Mouse (Mus musculus): Measurements from ENCODE around the gene 1700029I15Rik.
"Not testable (repeated sequence)": the region's sequence is repeated elsewhere in the genome, so short reads cannot be mapped to it uniquely, and the experiment has no call there.

1700029I15Rik gene

GRCm38 (mm10) chr2:92391703-92392317, 9.5 kb downstream of the 1700029I15Rik start:
- no peak for DNase-seq (ENCODE audit: low read depth, low spot score)

DNA sequence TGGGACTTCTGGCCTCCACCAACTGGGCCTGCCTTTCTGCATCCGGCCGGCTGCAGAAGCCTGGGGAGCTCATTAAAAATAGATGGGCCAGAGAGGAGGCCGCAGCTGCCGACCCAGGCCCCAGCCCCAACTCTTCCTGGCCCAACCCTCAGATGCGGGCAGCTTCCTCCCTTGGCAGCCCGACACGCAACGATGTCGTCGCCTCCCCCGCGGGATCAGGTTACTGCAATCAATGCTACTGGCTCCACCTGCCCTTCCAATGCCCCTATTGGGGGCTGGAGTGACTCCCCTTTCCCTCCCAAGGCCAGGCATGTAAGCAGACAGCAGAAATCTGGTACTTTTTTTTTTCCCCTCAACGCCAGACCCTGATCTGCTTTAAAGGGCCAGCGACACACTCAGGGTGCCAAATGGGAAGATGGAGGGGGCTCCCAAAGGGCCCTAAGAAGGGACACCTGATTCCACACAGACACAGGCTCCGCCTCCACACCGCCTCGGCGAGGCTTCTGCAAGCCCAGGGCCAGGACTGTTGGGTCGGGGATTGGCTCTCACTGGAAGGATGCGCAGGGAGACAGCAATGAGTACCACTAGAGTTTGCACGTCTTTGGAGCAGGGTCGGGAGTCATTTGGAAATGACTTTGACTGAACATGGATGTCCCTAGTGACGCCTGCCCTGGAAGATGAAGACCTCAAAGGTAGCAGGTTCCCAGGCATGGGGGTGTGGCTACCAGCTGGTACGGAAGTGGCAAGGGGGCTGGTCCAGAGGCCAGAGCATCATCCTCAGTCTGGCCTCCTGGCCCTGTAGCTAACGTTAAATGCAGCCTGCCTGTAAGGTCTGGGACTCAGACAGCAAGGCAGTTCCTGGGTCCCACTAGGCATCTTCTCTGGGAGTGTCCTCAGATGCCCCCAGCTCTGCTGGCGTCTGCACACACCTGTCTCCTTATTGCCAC, 10.3 kb downstream of the 1700029I15Rik start:
- DNase-seq (ENCODE audit: low read depth, low spot score): peak; percentile 43

DNA sequence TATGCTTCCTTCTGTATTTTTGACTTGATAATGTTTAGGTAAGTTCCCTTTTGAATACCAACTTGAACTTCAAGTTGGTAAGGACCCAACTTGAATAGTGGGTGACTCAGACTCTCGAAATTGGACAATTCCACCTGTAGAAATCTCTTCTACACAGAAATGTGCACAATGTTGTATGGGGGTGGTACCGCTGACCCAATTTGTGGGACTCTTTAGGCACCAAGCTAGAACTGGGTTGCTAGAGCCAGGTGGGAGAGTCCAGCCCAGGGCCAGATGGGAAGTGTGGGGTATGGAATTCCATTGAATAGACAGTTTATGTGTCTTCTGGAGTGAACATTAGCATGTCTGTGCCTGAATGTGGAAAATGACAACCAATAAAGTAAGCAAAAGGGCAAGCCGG, 13.2 kb downstream of the 1700029I15Rik start:
- no peak for DNase-seq (ENCODE audit: low read depth, low spot score)

- DNase-seq (ENCODE audit: low read depth, low spot score): no peak
These were observed 15.1 kb downstream of the 1700029I15Rik start for GRCm38 (mm10) chr2:92397436-92397835.

DNA sequence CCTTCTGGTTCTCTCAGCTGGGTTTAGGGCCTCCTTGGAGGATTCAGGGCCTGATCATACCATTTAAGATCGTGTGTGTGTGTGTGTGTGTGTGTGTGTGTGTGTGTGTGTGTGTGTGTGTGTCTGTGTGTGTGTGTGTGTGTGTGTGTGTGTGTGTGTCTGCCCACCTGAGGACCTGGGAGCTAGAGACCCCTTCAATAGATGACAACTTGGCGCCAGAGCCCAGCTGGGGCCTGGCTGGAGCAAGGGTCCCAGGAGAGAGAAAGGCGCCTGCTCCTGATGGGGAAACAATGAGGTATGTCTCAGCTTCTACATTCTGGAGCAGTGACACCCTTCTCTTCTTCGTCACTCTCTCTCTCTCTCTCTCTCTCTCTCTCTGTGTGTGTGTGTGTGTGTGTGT, 17.5 kb downstream of the 1700029I15Rik start:
- DNase-seq (ENCODE audit: low read depth, low spot score): not testable (repeated sequence)

GRCm38 (mm10) chr2:92400682-92401081, 18.3 kb downstream of the 1700029I15Rik start:
- DNase-seq (ENCODE audit: low read depth, low spot score): no peak

DNA sequence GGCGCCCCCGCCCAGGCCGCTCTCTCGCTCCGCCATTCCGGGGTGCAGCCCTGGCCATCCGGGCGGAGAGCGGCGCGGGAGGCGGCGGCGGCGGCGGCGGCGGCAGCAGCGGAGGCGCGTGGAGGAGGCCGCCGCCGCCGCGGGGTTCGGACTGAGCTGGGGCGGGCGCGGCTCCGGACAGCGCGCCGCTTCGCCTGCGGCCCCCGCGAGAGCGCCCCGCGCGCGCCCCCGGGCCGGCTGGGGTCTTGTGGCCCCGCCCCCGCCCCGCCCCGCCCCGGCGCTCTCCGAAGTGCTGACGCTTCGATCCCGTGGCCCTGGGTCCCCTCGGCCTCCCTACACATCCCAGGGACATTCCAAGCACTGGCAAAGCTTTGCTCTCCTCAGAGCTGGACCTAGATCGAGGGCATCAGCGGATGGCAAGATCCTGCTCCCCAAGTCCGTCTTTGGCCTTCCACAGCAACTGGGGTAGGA, 18.8 kb downstream of the 1700029I15Rik start, which contains the start of gene Mapk8ip1:
Gene Mapk8ip1 (minus strand): TSS at position 173 of the 471 bp plus-strand sequence.
- DNase-seq (ENCODE audit: low read depth, low spot score): peak; percentile 67

GRCm38 (mm10) chr2:92402591-92403326, 20.4 kb downstream of the 1700029I15Rik start:
- no peak for DNase-seq (ENCODE audit: low read depth, low spot score)

DNA sequence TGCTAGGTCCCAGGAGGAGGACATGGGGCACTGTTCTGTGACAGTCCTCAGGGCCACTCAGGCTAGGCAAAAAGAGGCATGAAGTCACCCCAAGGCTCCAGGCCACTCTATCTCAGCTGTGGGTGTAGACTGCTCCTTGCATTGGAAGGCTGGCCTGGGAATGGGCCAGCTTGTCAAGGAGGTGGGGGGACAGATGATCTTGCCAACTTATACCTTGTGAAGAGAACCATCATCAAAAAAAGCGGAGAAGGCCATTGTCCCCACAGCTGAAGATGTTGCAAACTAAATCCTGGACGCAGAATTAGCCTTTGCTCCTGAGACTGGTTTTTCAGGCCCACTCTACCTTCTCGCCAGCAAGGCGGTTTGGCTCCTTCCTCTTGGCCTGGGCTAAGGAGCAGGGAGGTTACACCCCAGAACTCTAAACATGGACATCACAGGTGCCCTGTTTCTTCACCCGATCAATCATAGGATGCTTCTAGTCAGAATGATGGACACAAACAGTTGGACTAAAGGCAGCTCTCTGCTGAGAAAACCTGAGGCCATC, 21.5 kb downstream of the 1700029I15Rik start:
- no peak for DNase-seq (ENCODE audit: low read depth, low spot score)

DNA sequence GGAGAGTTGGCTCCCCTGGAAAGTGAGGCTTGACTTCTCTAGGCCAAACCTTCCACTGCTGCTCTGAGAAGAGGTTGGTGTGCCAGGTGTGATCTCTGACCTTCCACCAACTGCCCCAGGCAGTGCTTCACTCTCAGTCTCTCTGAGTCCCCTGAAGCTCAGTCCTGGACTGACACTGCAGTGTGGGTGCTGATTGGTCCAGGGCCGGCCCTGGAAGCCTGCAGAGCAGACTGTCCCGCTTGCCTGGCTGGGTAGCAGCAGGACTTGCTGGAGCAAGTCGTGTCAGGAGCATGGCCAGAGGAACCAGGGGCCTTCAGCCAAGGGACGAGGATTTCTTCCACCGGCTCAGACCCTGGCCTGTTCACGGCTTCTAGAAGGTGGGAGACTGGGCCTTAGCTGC, 22.4 kb downstream of the 1700029I15Rik start:
- DNase-seq (ENCODE audit: low read depth, low spot score): no peak

DNA sequence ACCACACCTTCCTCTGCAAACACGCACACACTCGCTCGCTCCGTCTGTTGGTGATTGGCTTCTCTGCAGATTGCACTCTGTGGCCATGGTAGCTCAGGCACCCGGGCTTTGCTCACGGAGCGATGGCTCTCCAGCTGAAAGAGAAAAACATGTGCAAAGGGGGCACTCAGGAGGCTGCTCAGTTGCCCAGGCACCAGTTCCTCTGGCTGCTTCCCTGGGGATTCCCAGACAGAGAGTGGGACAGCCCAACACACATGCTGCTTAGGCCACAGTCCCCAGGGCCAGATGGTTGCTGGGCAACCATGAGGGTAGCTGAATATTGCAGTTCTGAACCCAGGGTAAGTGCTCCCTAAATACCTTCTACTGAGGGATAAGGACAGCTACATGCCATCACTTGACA, 23.3 kb downstream of the 1700029I15Rik start:
- DNase-seq (ENCODE audit: low read depth, low spot score): no peak

DNA sequence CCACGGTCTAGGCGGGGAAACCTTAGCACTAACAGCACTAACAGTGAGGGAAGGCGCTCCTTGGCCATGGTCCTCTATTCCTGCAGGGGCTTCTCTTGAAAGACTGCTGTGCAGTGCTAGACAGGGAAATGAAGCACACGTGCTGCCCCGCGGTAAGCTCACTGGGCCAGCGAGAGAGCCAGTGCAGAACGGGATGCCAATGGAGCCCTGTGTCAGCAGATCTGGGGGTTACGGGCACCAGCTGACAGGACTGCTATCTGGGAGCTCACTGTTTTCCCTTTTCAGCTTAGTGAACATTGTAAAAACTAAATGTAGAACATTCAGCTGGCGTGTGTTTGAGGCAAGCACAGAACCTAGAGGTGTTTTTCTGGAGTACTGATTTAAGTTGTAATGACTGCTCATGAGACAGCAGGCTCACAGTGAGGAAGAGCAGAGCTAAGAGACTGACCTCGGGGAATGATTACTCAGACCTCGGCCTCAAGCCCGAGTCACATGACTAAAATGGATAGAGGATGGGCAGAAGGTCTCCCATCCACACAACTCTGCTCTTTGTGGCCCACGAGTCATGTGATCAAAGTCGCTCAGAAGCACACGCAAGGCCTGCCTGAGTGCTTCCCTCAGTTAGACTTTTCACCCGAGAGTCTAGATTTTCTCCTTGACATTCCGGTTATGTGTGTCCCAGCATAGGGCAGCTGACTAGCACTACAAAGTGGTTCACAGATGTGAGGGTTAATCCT, 26.1 kb downstream of the 1700029I15Rik start:
- no peak for DNase-seq (ENCODE audit: low read depth, low spot score)

GRCm38 (mm10) chr2:92411705-92412104, 29.4 kb downstream of the 1700029I15Rik start:
- DNase-seq (ENCODE audit: low read depth, low spot score): no peak

DNA sequence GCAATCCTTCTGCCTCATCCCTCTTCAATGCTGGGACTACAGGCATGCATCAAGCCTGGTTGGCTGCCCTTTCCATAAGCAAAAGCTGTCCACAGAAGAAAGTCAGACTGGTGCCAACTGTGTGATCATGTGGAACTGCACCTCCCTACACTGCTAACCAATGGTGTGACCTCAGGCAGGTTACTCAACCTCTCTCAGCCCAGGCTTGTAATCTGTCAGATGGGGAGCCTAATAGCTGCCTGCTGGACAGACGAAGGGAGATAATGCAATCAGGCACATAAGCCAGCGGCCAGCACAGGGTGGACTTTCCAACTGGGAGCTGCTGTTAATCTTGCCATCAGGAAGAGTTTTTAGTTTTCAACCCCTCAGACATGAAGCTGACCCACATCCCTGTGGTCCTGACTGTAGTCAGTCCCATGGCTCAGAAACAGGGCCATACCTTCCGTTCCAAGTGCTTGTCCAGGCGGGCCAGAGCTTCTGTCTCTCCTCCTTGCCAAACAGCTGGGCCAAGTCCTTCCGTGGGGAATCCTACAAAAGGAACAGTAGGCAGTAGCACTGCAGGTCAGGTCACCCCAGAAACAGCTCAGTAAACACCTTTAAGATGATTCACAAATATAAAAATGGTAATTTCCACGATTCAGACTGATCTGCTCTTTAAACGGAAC, 39.5 kb downstream of the 1700029I15Rik start:
- no peak for DNase-seq (ENCODE audit: low read depth, low spot score)

- peak; percentile 35 for DNase-seq (ENCODE audit: low read depth, low spot score)
These were observed 40.2 kb downstream of the 1700029I15Rik start for GRCm38 (mm10) chr2:92422388-92423135.

DNA sequence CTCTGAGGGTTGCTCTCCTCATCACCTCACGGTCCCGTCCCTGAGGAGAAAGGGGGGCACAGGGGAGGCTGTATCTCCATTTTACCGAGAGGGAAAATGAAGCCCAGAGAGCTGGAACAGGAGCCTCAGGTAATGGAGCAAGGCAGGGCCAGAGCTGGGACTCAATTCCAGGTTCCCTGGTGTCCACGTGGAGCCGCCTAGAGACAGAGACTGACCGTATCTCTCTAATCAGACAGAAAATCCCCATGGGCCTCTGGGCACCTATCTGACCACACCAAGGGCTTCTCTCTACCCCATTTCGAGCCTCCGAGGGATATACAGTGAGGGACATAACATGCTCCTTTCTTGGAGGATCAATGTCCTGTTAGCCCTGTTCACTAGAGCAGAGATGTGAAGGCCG, 40.8 kb downstream of the 1700029I15Rik start:
- DNase-seq (ENCODE audit: low read depth, low spot score): no peak

DNA sequence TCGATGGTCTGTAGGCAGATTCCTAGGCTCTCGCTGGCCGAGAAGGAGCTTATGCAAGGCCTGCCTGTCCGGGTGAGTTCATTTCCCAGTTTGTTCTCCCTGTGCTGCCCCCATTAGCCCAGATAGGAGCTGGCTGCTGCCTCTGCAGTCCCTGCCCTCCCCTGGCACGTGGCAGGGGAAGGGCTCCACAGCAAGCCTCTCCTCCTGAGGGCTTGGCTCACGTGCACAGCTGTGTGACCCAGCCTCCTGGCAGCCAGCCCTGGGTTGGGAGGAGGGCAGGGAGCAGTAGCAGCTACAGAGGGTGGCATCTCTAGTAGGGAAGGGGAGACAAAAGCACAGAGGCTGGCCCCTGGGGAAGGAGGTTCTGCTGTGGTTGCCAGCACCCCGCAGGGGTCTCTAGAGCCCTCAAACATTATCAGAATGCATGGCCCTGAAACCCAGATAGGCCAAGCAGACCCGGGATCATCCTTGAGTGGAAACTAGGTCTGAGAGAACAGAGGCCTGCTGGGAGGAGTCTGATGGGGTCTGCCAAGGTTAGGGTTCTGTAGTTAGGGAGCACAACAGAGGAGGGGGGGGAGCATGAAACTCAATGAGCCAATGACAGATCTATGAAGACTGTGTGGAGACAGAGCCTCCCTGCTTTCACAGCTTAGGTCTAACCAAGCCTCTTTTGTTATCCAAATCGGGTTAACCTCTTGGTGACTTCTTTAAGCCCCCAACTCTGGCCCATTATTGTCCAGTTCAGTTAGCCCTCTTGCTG, 41.5 kb downstream of the 1700029I15Rik start:
- peak; percentile 72 for DNase-seq (ENCODE audit: low read depth, low spot score)

DNA sequence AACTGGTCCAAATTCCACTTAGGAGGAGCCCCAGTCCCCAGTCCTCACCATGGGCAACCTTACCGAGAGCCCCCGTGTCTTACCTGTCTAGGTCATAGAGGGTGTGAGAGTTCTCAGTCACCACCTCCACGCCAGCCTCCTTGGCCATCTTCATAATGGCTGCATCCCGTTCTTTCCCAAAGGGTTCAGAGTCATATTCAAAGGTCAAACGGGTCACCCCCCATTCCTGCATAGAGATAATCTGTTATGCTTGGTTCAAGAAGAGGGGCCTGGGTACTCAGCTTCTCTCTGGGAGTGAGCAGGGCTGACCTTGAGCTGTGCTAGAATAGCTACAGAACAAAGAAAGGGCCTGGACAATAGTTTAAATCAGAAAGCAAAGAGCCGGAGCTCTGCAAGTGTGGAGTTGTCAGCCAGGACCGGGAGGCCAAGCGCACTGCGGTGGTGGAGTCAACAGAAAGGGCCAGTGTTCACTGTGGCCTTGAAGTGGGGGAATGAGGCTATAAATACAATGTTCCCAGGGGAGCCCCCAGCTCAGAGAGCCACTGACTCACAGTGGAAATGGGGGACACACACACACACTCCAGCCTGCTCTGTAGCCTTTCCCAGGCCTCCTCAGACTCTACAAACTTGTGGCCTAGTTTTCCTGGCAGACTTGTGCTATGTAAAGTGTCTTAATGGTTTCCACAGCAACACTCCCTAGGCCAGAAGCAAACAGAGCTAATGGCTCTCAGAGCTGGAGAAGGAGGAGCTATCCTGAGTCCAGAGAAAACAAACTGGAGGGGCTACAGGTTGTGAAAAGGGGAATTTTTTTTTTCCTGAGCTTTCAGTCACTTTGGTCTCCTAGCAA, 42.3 kb downstream of the 1700029I15Rik start:
- DNase-seq (ENCODE audit: low read depth, low spot score): peak; percentile 67

Measured in ZHBTc4 (cell line).